Mouse (Mus musculus): ENCODE results near the gene Gm21915.

Gene Gm21915

DNA sequence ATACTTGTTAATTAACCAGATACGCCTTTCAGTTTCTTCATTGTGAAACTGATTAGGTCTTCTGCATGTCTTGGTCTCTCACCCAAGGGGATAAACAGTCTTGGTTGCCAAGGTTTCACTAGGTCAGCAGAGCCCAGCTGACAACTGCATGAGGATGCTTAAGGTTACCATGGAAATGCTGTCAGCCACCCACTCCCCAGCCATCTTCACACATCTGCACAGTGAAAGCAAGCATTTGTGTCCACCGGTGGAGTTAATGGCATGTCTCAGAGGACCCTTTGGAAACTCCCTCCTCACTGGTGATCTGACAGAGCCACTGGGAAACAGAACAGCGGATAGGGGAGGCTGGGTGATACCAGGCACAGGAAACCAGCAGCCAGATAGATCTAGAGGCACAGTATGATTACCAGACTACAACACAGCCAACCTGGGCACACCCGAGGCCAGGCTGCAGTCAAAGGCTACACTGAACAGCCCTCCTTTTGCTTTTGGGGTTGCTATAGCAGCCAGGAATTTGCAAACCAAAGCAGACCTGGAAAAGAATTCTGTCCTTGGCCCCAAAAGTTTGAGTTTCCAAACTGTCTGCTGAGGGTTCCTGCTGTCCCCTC is 1.0 kb downstream of the Gm21915 start:
- DNase-seq, result no peak

DNA sequence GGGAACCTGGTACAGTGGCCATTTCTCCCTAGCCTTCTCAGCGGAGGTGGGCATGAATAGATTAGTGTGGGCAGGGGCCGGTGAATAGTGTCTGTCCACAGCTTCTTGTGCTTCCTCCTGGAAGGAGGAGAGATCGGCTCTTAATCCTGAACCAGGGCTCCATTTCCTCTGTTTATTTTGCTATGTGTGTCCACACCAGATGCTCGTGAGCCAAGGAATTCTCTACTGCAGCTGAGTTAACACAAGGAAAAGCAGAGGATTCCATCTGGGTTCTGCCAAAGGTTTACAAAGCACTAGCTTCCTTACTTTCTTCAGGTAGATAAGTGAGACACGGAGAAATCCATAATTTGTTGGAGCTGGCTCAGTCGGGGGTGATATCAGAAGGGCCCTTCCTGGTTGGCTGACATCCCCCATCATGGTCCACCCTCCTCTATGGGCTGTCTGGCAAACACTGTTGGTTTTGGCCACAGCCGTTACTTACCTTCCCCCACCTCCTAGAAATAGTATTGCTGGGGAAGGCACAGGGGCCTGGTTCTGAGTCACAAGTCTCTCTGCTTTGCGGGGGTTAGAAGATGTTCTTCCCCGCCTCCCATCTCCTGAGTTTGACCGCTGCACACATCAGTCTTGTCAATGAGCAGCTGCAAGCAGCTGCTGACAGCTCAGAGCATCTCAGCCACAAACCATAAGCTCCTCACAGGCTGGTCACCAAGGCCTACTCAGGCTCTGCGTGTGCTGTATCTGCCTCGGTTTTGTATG is 5.0 kb downstream of the Gm21915 start:
- no peak for DNase-seq

DNA sequence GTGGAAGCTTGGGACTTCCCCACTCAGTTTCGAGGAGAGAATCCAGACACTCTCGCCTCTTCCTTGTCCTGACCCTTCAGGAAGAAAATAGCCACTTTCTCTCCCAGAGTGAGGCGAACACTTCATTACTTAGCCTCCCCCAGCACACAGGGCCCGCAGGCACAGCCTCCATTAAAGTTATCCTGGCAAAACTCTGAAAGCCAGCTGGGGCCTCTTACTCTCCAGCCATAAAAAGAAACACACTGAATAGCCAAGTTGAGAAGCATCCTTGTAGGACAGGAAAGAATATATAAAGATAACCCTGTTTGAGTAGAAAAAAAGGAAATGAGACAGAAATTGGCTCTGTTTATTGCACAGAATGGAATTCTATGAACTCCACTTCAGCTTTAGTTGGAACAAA is 8.2 kb downstream of the Gm21915 start:
- no peak for DNase-seq

DNA sequence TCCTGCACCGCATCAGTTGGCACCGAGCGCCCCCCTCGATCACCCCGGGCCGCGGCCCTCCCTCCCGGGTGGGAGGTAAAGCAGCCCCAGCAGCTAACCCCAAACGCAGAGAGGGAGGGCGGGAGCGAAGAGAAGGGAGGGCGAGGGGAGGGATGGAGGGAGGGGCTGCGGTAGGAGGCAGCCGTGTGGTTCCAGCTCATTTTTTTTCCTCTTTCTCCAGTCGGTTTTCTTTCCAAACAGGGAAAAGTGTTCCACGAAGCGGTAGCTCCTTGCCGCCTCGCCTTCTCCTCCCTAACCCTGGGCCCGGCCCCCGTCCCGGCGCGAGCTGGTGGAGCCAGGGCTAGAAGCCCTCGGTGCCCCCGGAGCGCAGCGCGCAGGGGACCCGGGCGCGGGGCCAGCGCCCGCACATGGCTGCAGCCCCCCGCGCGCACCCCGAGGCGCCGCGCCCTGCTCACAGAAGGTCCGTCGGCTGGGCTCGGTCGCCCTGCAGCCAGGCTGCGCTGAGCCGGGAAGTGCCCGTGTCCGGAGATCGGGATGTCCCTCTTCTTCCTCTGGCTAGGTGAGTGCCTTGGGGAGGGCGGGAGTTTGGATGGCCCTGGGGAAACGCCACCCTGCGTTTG is 15.5 kb downstream of the Gm21915 start, which contains the start of gene Clmp:
Clmp (plus strand) TSS at position 162 of the 620 bp plus-strand sequence.
- peak; percentile 90 for DNase-seq

DNA sequence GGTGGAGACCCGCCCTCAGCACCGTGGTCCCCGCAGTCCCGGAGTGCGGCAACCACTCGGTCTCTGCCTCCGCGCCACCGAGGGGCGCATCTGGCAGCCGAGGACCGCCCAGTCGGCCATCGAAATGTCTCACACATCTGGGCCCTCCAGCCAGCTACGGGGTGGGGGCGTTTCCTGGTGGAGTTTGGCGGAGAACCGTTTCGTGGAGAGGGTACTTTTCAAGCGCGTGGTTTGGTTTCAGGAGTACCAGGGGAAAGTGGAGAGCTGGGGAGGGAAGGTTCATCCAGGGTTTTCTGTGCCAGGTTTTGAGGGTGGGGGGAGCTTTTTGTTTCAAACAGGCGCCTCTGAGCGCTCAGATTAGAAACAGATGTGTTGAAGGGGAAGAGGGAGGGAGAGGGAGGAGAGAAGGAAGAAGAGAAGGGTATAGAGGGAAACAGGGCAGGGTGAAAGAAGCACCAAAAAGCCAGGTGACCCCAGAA is 16.0 kb downstream of the Gm21915 start:
- peak; percentile 94 for DNase-seq

DNA sequence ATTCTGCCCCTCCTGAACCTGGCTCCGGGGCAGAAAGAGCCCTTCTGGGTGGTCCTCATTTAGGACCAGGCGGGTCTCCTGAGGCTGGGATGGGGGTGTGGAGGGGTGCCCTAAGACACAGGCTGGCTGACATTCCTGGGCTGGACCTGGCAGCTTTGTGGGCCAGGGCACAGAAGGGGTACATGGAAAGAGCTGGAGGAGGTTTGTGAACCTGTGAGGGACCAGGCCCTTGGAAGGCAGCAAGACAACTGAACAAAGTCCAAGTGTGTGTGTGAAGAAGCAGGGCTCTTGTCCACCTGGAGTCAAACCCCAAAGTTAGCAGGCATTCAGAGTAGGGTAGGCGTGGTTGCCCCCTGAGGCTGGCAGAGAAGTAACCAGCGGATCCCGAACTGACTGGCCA is 16.6 kb downstream of the Gm21915 start:
- peak; percentile 91 for DNase-seq

DNA sequence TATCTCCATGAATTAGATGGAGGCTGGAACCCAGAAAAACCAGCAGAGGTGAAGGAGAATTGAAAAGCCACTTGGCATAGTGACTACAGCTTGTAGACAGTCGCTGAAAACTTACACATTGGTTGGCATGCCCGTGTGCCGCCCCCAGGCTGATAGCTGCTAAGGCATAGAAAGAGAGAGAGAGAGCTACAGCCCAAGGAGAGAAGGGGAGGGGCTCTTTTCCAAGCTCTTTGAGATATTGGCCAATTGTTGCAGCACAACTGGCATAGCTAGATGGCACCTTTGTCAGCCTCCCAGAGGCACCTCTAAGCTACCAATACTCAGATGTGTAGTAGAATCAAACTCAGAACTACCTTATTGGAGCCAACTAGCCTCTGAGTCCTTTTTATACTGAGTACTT is 17.1 kb downstream of the Gm21915 start:
- DNase-seq, result no peak

DNA sequence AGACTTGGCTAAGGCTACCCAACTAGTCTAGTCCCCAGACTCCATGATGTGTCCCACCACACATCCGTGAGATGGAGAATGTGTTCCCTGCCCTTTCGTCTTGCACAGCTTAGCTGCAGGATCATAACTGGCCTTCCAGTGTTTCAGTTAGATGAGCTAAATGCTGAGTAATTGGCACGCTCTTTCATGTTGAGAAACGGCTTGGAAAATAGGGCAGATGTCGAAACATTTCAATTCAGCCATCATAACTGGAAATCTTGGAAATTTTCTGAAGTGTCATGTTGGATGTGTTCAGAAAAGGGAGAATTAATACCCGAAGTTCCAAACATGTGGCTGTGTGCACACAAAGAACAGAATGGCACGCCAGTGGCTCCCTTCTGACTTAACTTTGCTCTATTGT is 20.1 kb downstream of the Gm21915 start:
- DNase-seq, result no peak

DNA sequence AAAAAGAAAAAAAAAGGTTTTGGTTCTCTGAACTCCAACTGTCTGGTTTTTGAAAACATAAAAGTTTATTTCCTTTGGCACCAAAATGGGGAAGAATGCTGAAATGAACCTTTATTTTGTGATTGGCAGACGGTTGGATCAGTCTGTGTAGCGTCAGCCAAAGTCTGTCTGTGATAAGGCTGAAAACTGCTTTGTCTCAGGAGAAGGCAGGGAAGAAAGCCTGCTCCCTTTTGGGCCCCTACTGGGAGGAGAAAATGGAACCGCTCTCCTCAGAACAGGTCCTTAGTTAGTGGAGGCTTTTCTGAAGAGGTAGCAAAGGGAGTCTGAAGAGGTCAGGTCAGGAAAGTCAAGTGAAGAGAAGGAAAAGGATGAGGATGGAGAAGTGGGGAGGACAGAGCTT is 22.6 kb downstream of the Gm21915 start:
- no peak for DNase-seq

DNA sequence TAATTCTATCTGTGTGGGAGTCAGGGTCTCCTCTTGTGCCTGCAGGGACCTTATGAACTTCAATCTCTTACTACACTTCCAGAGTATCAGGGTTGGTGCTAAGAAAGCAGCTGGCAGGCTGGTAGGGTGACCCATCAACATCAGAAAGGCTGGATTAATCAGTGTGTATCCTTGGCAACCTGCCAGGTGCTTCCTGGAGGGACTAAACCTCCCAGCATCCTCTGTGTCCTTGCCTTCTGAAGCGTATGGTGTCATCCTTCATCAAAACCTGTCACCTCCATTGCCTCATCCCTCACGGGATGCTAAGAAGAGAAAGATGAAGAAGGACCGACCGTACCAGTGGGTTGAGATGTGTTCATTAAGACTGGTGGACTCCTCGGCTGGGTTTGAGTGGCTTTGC is 23.4 kb downstream of the Gm21915 start:
- peak; percentile 88 for DNase-seq

DNA sequence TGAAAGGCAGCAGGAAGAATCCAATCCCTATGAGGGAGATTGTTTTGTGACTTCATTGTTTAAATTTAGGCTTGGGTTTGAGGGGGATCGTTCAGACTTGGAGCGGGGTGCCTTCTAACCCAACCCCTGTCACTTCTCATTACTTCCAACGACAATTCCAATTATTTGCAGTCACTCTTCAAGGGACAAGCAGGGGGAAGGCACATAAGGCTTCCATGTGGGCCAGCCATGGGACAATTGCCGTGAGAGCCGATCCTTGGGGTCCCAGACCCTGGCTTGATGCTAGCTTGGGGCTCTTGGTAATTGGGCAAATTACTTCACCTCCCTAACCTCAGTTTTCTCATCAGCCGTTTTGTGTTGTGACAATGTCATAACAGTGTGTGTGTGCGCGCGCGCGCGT is 23.9 kb downstream of the Gm21915 start:
- DNase-seq, result peak; percentile 77

DNA sequence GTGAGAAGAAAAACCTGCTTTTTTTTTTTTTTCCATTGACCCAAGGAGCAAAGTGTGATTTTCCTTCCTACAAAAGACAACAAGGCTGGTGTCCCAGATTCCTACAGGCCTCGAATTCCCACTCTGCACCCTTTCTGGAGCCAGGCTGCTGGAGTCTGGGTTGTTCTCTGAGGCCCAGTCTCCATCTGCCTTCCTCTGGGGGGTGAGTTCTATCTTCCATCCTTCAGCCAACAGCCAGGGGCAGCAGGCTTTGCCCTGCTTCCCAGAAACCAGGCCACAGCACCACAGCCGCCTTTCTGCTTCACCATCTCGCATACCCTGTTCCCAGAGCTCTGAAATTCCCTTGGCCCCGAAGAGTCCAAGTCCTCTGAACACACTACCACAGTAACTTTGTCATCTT is 25.7 kb downstream of the Gm21915 start:
- no peak for DNase-seq

DNA sequence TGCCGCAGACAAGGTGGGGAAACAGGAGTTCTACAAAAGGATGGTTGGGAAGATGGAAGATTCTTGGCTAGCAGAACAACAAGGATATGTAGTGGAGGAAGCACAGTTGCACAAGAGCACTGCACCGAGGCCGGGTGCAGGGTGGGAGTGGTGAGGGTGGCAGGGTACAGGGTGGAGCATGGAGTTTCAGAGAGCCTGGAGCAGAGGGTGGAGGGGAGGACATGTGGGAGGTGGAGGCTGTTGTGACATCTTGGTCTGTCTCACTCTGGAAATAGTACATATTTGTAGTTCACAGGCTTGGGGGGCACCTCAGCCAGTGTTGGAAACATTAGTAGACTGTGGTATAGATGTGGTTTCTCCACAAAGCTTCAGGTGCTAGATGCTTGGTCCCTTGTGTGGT is 28.8 kb downstream of the Gm21915 start:
- DNase-seq, result peak; percentile 85

DNA sequence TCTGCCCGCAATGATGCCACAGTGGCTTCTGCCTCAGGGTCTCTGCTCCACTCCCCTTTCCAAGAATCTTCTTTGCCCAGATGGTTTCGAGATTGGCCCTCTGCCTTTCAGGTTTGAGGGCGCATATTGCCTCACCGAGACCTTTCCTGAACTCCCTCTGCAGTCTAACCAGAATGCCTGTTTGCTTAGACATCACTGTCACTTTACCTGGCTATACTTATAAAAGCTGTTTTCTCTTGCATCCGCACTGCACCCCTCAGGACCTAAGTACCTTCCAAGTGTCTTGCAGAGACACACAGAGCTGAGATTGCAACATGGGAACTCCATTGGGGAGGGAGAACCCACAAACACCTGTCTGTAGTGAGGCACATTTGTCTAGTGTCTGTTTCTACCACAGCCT is 29.8 kb downstream of the Gm21915 start:
- no peak for DNase-seq

DNA sequence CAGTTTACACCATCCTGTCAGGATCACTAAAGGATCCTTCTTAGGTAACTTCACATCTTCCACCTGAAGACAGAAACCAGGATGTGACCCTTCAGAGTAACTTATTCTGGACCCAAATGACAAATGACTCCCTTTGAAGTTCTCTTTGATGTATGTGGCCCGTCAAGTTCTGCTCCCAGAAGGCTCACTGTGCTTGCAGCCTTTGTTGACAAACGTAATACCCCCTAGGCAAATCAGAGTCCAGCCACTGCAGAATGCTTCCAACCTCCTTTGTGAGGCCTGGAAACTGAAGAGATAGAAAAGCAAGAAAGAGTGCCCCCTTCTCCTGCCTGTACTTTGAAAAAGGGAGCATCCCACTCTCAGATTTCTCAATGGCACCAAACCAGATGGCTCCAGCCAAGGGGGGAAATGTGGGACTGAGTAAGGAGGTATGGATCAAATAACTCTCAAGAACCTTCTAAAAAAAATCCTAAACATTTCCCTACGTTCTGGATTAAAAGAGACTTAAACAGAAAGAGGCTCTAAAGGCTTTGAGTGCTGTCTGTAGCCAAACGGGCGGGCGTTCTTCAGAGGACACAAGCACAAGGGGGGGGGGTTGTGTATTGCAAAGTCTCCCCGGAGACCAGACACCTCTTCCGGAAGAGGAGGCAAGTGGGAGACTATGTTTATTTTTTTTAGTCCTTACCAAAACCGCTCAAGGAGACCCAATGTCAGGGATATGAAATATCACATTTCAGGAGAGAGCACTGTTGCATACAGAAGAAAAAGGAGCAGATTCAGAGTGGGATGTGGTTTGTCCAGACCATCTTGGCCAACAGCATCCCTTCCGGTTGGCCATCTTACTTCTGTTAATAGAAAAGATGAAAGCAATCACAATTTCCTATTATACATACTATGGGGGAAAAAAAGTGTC is 34.2 kb downstream of the Gm21915 start:
- no peak for DNase-seq

DNA sequence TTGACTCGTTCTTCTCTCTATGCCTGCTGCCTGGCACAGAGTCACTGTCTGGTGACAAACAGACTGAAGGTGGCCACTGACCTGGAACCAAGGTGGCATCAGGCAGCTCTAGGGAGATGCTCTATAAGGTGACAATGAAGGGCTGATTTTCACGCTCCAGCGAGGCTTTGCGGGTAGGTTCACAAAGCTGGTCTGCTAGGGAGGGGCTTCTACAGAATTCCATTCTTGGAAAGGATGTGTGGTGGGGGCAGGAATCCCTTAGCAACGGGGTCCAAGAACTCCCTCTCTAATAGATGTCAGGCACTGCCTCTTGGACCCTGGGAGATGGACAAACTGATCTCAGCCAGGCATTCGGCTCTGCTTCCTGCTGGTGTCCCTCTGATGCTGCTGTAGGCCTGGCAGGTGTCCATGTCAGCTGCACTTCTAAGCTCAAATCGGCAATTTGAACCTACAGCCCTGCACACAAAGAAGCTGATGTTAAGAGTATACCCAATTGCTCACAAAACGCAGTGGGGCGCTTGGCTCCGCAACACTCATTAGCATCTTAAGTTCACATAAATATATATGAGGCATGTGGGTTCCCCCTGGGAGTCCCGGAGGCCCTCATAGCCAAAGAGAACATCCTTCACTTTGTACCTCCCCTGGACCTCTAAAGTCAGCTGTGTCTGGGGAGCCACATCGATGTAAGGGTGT is 38.2 kb downstream of the Gm21915 start:
- peak; percentile 84 for DNase-seq

DNA sequence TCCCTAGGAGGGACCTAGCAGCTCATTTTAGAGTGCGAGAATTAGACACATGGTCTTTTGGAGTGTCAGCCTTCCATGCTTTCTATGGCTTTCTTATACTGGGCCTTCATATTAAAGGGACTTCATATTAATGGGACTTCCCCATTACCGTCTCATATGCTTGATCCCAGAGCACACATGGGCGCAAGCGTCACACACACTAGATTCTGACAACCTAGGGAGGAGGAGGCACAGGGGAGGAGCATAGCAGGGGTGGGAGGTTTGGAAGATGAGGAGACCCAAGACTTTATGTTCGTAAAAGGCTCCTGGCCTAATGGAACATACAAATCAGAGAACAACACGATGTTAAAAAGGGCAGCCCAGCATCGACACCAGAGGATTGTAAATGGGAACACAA is 38.7 kb downstream of the Gm21915 start:
- peak; percentile 86 for DNase-seq

DNA sequence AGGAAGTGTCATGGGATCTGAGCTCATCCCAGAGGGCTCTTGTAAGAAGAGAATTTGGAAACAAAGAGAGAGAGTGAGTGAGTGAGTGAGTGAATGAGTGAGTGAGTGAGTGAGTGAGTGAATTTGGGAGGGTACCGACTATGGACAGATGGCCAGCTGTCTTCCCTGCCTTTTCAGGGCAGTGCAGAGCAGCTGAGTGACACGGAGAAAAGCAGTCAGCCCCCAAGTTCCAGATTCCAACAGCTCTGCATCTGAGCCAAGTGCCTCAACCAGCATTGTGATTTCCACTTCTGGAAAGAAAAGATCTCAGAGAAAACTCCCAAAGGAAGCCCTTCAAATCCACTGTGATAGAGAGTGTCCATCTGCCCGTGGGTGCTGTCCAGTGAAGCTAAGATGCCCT is 39.2 kb downstream of the Gm21915 start:
- DNase-seq, result peak; percentile 85

DNA sequence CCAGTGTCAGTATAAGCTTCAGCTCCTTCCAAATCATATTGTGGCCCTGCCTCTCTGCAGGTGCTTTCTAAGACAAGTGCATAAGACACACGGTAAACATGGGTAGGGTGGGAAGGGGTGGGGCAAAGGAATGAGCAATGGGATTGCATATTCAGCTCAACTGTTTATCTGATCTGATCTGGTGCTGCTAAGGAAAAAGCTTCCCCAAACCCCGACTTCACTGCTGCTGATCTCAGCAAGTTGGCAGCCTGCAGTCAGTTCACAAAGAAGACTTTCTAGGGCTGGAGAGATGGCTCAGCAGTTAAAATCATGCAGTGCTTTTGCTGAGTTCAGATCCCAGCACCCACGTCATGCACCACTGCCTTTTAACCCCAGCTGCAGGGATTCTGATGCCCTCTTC is 39.6 kb downstream of the Gm21915 start:
- peak; percentile 95 for DNase-seq

DNA sequence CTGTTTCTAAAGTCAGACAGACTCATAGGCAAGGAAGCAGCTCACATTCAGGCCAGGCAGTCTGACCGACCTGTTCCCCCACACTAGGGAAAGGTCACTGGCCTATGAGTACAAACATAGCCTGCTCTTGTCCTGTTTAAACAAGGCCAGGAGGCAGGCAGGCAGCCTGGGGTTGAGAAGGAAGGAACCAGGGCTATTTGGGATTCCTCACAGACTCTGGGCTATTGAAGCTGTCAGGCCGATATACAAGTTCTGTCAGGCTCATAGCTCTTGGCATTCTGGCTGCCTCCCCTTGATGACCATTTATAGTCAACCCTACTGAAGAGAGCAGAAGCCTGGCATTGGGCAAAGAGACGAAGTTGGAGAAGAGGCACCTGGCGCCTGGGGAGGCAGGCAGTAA is 41.2 kb downstream of the Gm21915 start:
- peak; percentile 85 for DNase-seq

DNA sequence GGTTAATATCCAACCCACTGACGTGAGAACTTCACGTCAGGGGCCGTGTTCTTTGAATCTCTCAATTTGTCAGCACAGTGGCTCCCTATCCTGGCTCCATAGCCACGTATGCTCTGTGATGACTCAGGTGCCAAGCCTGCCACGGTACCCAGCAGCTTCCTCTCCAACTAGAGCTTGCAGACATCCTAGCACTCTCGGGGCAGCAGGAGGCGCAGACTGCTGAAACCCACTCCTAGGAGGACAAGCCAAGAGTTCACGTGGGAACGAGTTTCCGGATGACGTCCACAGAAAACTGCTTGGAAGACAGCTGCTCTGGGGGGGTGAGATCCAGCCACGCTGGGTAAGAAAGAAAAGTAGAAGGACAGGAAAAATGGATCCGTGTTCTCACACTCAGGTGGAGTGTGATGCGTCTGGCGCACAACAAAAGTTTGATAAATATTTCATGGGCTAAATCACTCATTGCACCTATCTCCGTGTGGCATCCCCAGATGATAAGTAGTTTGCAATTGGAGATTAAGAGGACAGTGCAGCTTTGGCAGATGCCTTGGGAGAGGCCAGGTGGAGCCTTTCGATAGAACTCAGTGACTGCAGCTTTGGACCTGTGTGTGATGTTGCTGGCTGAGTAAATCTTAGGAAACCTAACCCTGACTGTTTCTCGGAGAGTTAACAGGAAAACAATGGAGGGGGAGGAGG is 46.9 kb downstream of the Gm21915 start:
- peak; percentile 95 for DNase-seq

DNA sequence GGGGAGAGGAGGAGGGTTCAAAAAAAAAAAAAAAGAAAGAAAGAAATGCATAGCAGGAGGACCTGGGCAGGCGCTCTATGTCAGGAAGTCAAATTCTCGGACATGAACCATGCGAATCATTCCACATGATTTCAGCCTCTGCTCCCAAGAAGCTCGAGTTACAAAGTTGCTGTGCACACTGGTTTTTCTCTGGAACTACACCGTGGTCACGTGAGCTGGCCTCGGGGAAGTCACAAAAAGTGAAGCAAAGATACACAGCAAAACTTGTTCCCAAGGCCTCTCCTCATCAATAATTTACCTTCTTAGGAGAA is 47.4 kb downstream of the Gm21915 start:
- DNase-seq, result no peak
